Mouse (Mus musculus) erythroblast, adult 5-6 weeks (primary cell): ENCODE results near the gene Cacna1g. TPM values are rescaled to one million over a fixed set of nuclear protein-coding genes. Genes with fewer than 3 reads are reported as not detected.

Source experiments
- ATAC-seq: replicated peaks from 2 replicates; pipeline ENCODE4 v1.8.0; 2016; ENCODE audit warnings: moderate number of reproducible peaks, mild to moderate bottlenecking, moderate TSS enrichment, inconsistent platforms; ENCODE audit not compliant: poor library complexity, low FRiP score, severe bottlenecking
- total RNA-seq, 2 experiments: library from RNA; stranded (forward) in 1 of 2; stranded (reverse) in 1 of 2; fragments of 150-400 nt in 1 of 2; fragments of 200-764, 138-1000 nt in 1 of 2; gene quantifications; 2 replicates each; pipeline versions ENCODE4 v1.2.3 to v1.2.4; 2015 to 2017; ENCODE audit warnings: low replicate concordance in 2 of 2

Gene Cacna1g
- total RNA-seq, 2 experiments from 2014 or later = 78.9 to 122 TPM

DNA sequence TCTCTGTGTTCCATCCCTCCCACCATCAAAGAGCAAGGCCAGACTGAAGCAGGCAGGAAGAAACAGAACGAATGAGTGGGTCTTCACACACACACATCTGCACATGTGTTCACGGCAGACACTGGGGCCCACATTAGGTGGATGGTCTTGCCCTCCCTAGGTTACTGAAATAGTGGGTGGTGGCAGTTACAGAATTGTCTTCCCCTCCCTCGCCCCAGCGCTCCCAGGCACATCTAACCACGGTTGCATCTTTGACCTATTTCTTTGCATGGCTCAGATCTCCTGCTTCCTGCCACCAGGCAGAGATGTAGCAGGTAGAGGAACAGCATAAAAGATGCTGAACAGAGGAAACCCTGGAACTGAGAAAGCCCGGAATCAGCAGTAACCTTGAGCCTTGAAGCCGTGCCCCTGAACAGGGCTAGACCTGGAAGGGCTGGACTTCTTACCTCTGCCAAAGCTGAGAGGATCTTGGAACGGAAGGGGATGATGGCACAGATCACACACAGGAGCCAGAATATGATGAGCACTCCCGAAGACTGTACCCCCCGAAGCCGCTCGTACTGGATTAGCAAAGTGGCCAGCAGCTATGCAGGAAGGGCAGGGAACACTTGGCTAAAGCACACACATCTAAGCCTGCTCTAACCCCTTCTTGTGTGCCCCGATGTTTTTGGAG is 99.6 kb downstream of the Cacna1g start:
- ATAC-seq = no peak

- ATAC-seq = peak; percentile 67
Measured at GRCm38 (mm10) chr11:94370809-94371208, 103.2 kb downstream of the Cacna1g start.

DNA sequence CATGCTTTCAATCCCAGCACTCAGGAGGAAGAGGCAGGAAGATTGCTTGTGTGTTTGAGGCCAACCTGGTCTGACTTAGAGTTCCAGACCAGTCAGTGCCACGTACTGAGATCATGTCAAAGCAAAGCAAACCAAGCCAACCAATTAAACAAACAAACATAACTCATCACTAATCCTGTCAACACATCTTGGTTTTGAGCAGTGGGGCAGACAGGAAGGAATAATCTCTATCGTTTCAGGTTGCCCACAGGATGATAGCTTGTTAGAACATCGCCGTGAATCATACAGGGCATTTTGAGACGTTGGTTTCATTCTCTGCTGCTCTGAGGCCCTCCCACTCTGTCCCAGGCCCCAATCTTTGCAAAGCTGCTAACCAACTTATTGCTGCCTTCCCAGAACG is 104.0 kb downstream of the Cacna1g start:
- no peak for ATAC-seq

- ATAC-seq = no peak
Measured at GRCm38 (mm10) chr11:94365340-94365739, 108.7 kb downstream of the Cacna1g start.

- ATAC-seq = no peak
Measured at GRCm38 (mm10) chr11:94363690-94364089, 110.3 kb downstream of the Cacna1g start.

DNA sequence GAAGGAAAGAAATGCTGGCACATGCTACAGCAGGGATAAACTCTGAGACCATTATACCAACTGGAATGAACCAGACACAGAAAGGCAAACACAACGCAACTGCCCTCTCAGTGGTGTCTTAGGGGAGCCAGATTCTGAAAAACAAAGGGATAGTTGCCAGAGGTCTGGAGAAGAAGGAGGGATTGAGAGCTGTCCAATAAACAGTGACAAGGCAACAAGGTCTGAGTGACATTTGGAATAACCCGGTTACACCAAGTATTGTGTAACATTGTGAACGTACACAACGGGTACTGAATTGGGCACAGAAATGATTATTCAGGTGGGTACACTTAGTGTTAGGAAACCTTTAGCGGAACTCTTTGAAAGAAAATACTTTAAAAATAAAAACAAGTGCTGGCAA is 111.9 kb downstream of the Cacna1g start:
- no peak for ATAC-seq

GRCm38 (mm10) chr11:94361166-94361870 is 112.7 kb downstream of the Cacna1g start:
- ATAC-seq = no peak

DNA sequence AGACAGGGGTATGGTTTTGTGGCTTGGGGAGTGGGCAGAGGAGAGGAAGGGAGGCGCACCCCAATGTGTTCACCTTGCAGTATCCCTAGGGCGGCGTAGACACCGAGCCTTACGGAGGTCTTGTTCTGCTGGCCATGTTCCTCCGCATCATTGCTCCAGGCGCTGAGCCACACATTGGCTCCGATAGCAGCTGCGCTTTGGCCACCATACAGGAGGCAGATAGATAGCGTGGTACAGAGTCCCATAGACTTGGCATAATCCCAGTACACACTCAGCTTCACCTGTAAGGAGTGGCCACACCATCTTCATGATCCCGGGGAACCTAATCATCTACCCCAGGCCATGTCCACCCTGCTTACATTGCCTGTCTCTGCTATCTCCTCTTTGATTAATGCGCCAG is 114.8 kb downstream of the Cacna1g start:
- ATAC-seq = no peak

Other genes starting within 250 kb of the Cacna1g start
- gene Wfikkn2, start 228.2 kb downstream of the Cacna1g start, total RNA-seq (2015; ENCODE audit: low replicate concordance) = not detected in 2 replicates
- gene Wfikkn2, start 228.2 kb downstream of the Cacna1g start, total RNA-seq (2017; ENCODE audit: low replicate concordance) = not detected in 2 replicates
- gene Gm21885, start 192.3 kb downstream of the Cacna1g start, total RNA-seq (2015; ENCODE audit: low replicate concordance) = not detected in 2 replicates
- gene Gm21885, start 192.3 kb downstream of the Cacna1g start, total RNA-seq (2017; ENCODE audit: low replicate concordance) = not detected in 2 replicates
- 140 and 142 TPM in 2 replicates for gene Luc7l3, start 152.2 kb downstream of the Cacna1g start, total RNA-seq (2015; ENCODE audit: low replicate concordance)
- 373 and 416 TPM in 2 replicates for gene Luc7l3, start 152.2 kb downstream of the Cacna1g start, total RNA-seq (2017; ENCODE audit: low replicate concordance)
- 4.0 and 4.4 TPM in 2 replicates for gene Ankrd40, start 146.2 kb downstream of the Cacna1g start, total RNA-seq (2015; ENCODE audit: low replicate concordance)
- gene Ankrd40, start 146.2 kb downstream of the Cacna1g start, total RNA-seq (2017; ENCODE audit: low replicate concordance) = 13.4 and 17.4 TPM in 2 replicates
- 4.2 TPM in 1 of 2 replicates, not detected in the other for gene Abcc3, start 81.2 kb downstream of the Cacna1g start, total RNA-seq (2015; ENCODE audit: low replicate concordance)
- gene Abcc3, start 81.2 kb downstream of the Cacna1g start, total RNA-seq (2017; ENCODE audit: low replicate concordance) = 3.2 and 8.6 TPM in 2 replicates
- gene Spata20, start 12.0 kb upstream of the Cacna1g start, total RNA-seq (2015; ENCODE audit: low replicate concordance) = not detected in 2 replicates
- not detected in 2 replicates for gene Spata20, start 12.0 kb upstream of the Cacna1g start, total RNA-seq (2017; ENCODE audit: low replicate concordance)
- not detected in 2 replicates for gene Epn3, start 25.8 kb upstream of the Cacna1g start, total RNA-seq (2015; ENCODE audit: low replicate concordance)
- gene Epn3, start 25.8 kb upstream of the Cacna1g start, total RNA-seq (2017; ENCODE audit: low replicate concordance) = not detected in 2 replicates
- not detected in 2 replicates for gene Mycbpap, start 47.5 kb upstream of the Cacna1g start, total RNA-seq (2015; ENCODE audit: low replicate concordance)
- gene Mycbpap, start 47.5 kb upstream of the Cacna1g start, total RNA-seq (2017; ENCODE audit: low replicate concordance) = not detected in 2 replicates
- not detected in 2 replicates for gene Rsad1, start 75.1 kb upstream of the Cacna1g start, total RNA-seq (2015; ENCODE audit: low replicate concordance)
- gene Rsad1, start 75.1 kb upstream of the Cacna1g start, total RNA-seq (2017; ENCODE audit: low replicate concordance) = 0.34 and 2.0 TPM in 2 replicates
- not detected in 2 replicates for gene Chad, start 90.8 kb upstream of the Cacna1g start, total RNA-seq (2015; ENCODE audit: low replicate concordance)
- gene Chad, start 90.8 kb upstream of the Cacna1g start, total RNA-seq (2017; ENCODE audit: low replicate concordance) = not detected in 2 replicates
- gene Acsf2, start 127.7 kb upstream of the Cacna1g start, total RNA-seq (2015; ENCODE audit: low replicate concordance) = 6.3 and 10.8 TPM in 2 replicates
- 0.26 and 2.5 TPM in 2 replicates for gene Acsf2, start 127.7 kb upstream of the Cacna1g start, total RNA-seq (2017; ENCODE audit: low replicate concordance)
- 15.7 and 21.1 TPM in 2 replicates for gene Lrrc59, start 155.6 kb upstream of the Cacna1g start, total RNA-seq (2015; ENCODE audit: low replicate concordance)
- 20.0 and 27.6 TPM in 2 replicates for gene Lrrc59, start 155.6 kb upstream of the Cacna1g start, total RNA-seq (2017; ENCODE audit: low replicate concordance)
- 7.1 and 49.2 TPM in 2 replicates for gene Mrpl27, start 179.6 kb upstream of the Cacna1g start, total RNA-seq (2015; ENCODE audit: low replicate concordance)
- 10.5 and 17.8 TPM in 2 replicates for gene Mrpl27, start 179.6 kb upstream of the Cacna1g start, total RNA-seq (2017; ENCODE audit: low replicate concordance)
- 3.1 and 4.8 TPM in 2 replicates for gene Eme1, start 179.8 kb upstream of the Cacna1g start, total RNA-seq (2015; ENCODE audit: low replicate concordance)
- 10.1 and 13.2 TPM in 2 replicates for gene Eme1, start 179.8 kb upstream of the Cacna1g start, total RNA-seq (2017; ENCODE audit: low replicate concordance)
- not detected in 2 replicates for gene Xylt2, start 203.3 kb upstream of the Cacna1g start, total RNA-seq (2015; ENCODE audit: low replicate concordance)
- gene Xylt2, start 203.3 kb upstream of the Cacna1g start, total RNA-seq (2017; ENCODE audit: low replicate concordance) = 0.26 and 0.56 TPM in 2 replicates
- gene Gm11541, start 230.3 kb upstream of the Cacna1g start, total RNA-seq (2015; ENCODE audit: low replicate concordance) = not detected in 2 replicates
- gene Gm11541, start 230.3 kb upstream of the Cacna1g start, total RNA-seq (2017; ENCODE audit: low replicate concordance) = not detected in 2 replicates